Mouse (Mus musculus) heart, embryonic 14.5 days (tissue): ENCODE results near the gene Rasgef1b. TPM values are rescaled to one million over a fixed set of nuclear protein-coding genes. Genes with fewer than 3 reads are reported as not detected.

ENCODE experiments used
- ATAC-seq: fragments of 200-750 bp; cut with Nextera tagmentation; 2 replicates; pipeline ENCODE4 v1.8.0; 2017; ENCODE audit warnings: low read depth, moderate TSS enrichment; ENCODE audit not compliant: insufficient number of reproducible peaks, insufficient read depth, low FRiP score
- H3K27ac ChIP-seq, 2 experiments: fragments of 200-500 bp in 1 of 2; fragments of 300-500 bp in 1 of 2; sonication (generic) in 1 of 2; replicated peaks in 1 of 2; 2 replicates each; pipeline ENCODE4 v1.5.1; 2012 to 2014; ENCODE audit warnings: low read depth in 2 of 2, low read length in 2 of 2, control low read depth in 1 of 2, mild to moderate bottlenecking in 1 of 2, mixed read lengths in 1 of 2; ENCODE audit not compliant: control insufficient read depth in 1 of 2, insufficient read depth in 1 of 2
- H3K27me3 ChIP-seq: fragments of 300-500 bp; sonication (generic); 2 replicates; pipeline ENCODE4 v1.6.1; 2014; ENCODE audit warnings: mild to moderate bottlenecking, low read length, control low read depth; ENCODE audit not compliant: control insufficient read depth, insufficient read depth
- H3K36me3 ChIP-seq: fragments of 300-500 bp; sonication (generic); 2 replicates; pipeline ENCODE4 v1.6.1; 2014; ENCODE audit warnings: mild to moderate bottlenecking, control low read depth, low read length, mixed read lengths; ENCODE audit not compliant: control insufficient read depth, insufficient read depth
- H3K4me1 ChIP-seq, 2 experiments: fragments of 200-500 bp in 1 of 2; fragments of 300-500 bp in 1 of 2; sonication (generic) in 1 of 2; 2 replicates each; pipeline ENCODE4 v1.6.1; 2012 to 2014; ENCODE audit warnings: low read length in 2 of 2, control low read depth in 1 of 2, mixed read lengths in 1 of 2; ENCODE audit not compliant: control insufficient read depth in 2 of 2, insufficient read depth in 2 of 2
- H3K4me2 ChIP-seq: fragments of 300-500 bp; sonication (generic); 2 replicates; pipeline ENCODE4 v1.6.1; 2014; ENCODE audit warnings: mild to moderate bottlenecking, low read length
- H3K4me3 ChIP-seq, 2 experiments: fragments of 200-500 bp in 1 of 2; fragments of 300-500 bp in 1 of 2; sonication (generic) in 1 of 2; 2 replicates each; pipeline ENCODE4 v1.5.1; 2012 to 2014; ENCODE audit warnings: low read length in 2 of 2, mild to moderate bottlenecking in 2 of 2, control low read depth in 1 of 2, low read depth in 1 of 2, moderate library complexity in 1 of 2; ENCODE audit not compliant: control insufficient read depth in 1 of 2, insufficient read depth in 1 of 2
- H3K9ac ChIP-seq: fragments of 300-500 bp; sonication (generic); 2 replicates; pipeline ENCODE4 v1.6.1; 2014; ENCODE audit warnings: mild to moderate bottlenecking, low read length
- H3K9me3 ChIP-seq: fragments of 300-500 bp; sonication (generic); 2 replicates; pipeline ENCODE4 v1.6.1; 2016; ENCODE audit warnings: low read length, control low read depth; ENCODE audit not compliant: control insufficient read depth
- WGBS: fragments of 180-500 bp; shearing (Covaris S2); extraction: QIAGEN DNeasy Blood & Tissue Kit; methylation state at CpG from one replicate; pipeline ENCODE4 v1.1.7; 2014; 5-methylcytosine and 5-hydroxymethylcytosine counted together
- polyA plus RNA-seq: library from polyadenylated mRNA; unstranded; fragments of >200 nt; fragmentation: Nextera tagmentation; extraction: Ambion mirVana; gene quantifications from 2 replicates; pipeline ENCODE4 v1.2.1, GENCODE M21; 2014

The Rasgef1b gene
- polyA plus RNA-seq, 1 experiment from 2014 or later, result 45.9 TPM

- Histone ChIP-seq H3K27me3 (no peaks in the 10 kb centered on the region), H3K4me3 (no peak overlapping the region), H3K27ac (no peak overlapping the region), H3K4me1 (peaks cover 16 to 19% of the 10 kb centered on the region in 2 experiments), H3K36me3 (no peaks in the 10 kb centered on the region), H3K9ac (no peak overlapping the region), H3K9me3 (no peaks in the 10 kb centered on the region), H3K4me2 (no peak overlapping the region)
- no peak for ATAC-seq
- WGBS, result 69% methylated on average over 14 of the region's 14 CpGs
Observed at GRCm38 (mm10) chr5:99386246-99386845, 342.5 kb downstream of the Rasgef1b start.

DNA sequence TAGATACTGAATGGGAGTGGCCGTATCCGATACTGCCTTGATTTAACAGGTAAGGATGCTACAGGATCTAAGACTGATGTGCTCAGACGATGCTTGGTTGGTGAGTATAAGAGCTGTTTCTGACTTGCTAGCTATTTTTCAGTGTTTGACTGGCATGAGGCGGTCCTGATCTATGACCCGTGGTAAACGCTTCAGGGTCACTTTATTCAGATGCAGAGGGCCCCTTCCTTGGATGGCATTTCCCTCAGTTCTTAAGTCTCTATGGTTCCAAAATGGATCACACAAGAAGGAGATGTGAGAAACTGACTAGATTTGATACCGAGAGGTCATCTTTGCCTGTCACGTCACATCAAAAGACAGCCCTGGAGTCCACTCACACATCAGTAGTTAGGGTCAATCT, 343.1 kb downstream of the Rasgef1b start:
- Histone ChIP-seq H3K4me3 (no peak overlapping the region), H3K9me3 (no peaks in the 10 kb centered on the region), H3K4me2 (no peak overlapping the region), H3K27ac (no peak overlapping the region), H3K9ac (no peak overlapping the region), H3K27me3 (no peaks in the 10 kb centered on the region), H3K4me1 (peaks cover 15 to 21% of the 10 kb centered on the region in 2 experiments), H3K36me3 (no peaks in the 10 kb centered on the region)
- WGBS, result 87% methylated on average over 8 of the region's 8 CpGs
- ATAC-seq, result no peak

- H3K27ac ChIP-seq, result no peak overlapping the region
- H3K9ac ChIP-seq, result no peak overlapping the region
- 52% methylated on average over 1 of the region's 1 CpGs for WGBS
- no peaks in the 10 kb centered on the region for H3K9me3 ChIP-seq
- H3K4me3 ChIP-seq, result no peak overlapping the region
- H3K36me3 ChIP-seq, result no peaks in the 10 kb centered on the region
- no peak for ATAC-seq
- peaks cover 21 to 28% of the 10 kb centered on the region in 2 experiments for H3K4me1 ChIP-seq
- H3K4me2 ChIP-seq, result no peak overlapping the region
- H3K27me3 ChIP-seq, result no peaks in the 10 kb centered on the region
Observed at GRCm38 (mm10) chr5:99385090-99385489, 343.8 kb downstream of the Rasgef1b start.

DNA sequence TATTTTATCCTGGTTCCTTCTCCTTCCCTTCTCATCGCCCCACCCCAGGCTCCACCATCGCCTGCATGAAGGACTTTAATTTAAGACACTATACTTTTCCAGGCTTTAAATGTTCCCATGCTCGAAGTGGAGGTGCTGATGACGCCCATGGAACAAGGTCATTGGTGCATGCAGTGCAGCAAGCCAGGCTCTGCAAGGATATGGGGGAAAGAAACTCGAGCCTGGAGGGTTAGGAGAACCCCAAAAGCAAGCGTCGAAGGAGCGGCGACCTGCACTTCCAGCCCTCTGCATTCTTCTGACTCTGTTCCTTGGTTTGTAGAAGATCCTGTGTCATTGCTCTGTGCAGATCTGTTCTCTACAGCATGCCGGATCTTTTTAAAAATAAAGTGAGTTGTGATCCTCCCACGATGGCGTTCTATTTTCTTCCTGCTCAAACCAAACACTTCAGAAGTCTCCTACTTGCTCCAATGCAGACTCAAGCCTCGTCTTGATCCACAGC, 345.0 kb downstream of the Rasgef1b start:
- H3K9me3 ChIP-seq, result no peaks in the 10 kb centered on the region
- H3K9ac ChIP-seq, result no peak overlapping the region
- no peaks in the 10 kb centered on the region for H3K27me3 ChIP-seq
- WGBS, result 85% methylated on average over 13 of the region's 13 CpGs
- no peak overlapping the region for H3K27ac ChIP-seq
- no peak overlapping the region for H3K4me3 ChIP-seq
- no peak overlapping the region for H3K4me2 ChIP-seq
- no peaks in the 10 kb centered on the region for H3K36me3 ChIP-seq
- no peak for ATAC-seq
- H3K4me1 ChIP-seq, result peaks cover 25 to 32% of the 10 kb centered on the region in 2 experiments

- no peak overlapping the region for H3K27ac ChIP-seq
- no peaks in the 10 kb centered on the region for H3K9me3 ChIP-seq
- no peak overlapping the region for H3K4me2 ChIP-seq
- 84% methylated on average over 5 of the region's 5 CpGs for WGBS
- peaks cover 18 to 22% of the 10 kb centered on the region in 2 experiments for H3K4me1 ChIP-seq
- no peaks in the 10 kb centered on the region for H3K27me3 ChIP-seq
- H3K4me3 ChIP-seq, result no peak overlapping the region
- H3K9ac ChIP-seq, result no peak overlapping the region
- no peak for ATAC-seq
- no peaks in the 10 kb centered on the region for H3K36me3 ChIP-seq
Observed at GRCm38 (mm10) chr5:99382786-99383185, 346.1 kb downstream of the Rasgef1b start.

GRCm38 (mm10) chr5:99381639-99382038, 347.2 kb downstream of the Rasgef1b start:
- WGBS, result 79% methylated on average over 2 of the region's 2 CpGs
- Histone ChIP-seq H3K4me2 (no peak overlapping the region), H3K4me3 (no peak overlapping the region), H3K36me3 (no peaks in the 10 kb centered on the region), H3K27ac (no peak overlapping the region), H3K9ac (no peak overlapping the region), H3K4me1 (peaks cover 16 to 20% of the 10 kb centered on the region in 2 experiments), H3K27me3 (no peaks in the 10 kb centered on the region), H3K9me3 (no peaks in the 10 kb centered on the region)
- no peak for ATAC-seq

GRCm38 (mm10) chr5:99380882-99381281, 348.0 kb downstream of the Rasgef1b start:
- Histone ChIP-seq H3K27me3 (no peaks in the 10 kb centered on the region), H3K27ac (peak overlapping the region; percentile 8 to 34; a peak in 2 of 4 replicates), H3K9ac (no peak overlapping the region), H3K4me3 (no peak overlapping the region), H3K4me1 (peaks cover 16 to 20% of the 10 kb centered on the region in 2 experiments), H3K9me3 (no peaks in the 10 kb centered on the region), H3K36me3 (no peaks in the 10 kb centered on the region), H3K4me2 (no peak overlapping the region)
- no peak for ATAC-seq
- 79% methylated on average over 9 of the region's 9 CpGs for WGBS

DNA sequence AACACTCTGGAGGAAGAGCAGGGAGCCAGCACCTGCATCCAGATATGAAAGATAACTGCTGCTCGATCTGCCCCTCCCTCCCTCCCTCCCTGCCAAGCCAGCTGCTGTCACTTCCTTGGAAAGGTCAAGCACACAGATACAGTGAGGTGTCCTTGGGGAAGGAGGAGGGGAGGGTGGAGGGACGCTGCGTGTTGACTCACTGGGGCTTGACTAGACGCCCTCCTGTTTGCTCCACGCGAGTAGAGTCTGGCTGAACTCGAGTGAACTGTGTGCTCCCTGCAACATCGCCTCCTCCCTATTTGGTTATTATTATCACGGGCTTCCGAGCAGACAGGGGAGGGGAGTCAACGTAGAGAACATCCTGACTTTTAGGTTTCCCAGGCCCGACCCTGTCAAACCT, 348.7 kb downstream of the Rasgef1b start:
- Histone ChIP-seq H3K36me3 (no peaks in the 10 kb centered on the region), H3K9ac (no peak overlapping the region), H3K4me3 (no peak overlapping the region), H3K27me3 (no peaks in the 10 kb centered on the region), H3K4me2 (peak overlapping the region; percentile 46), H3K9me3 (no peaks in the 10 kb centered on the region), H3K27ac (no peak overlapping the region), H3K4me1 (peaks cover 16 to 20% of the 10 kb centered on the region in 2 experiments)
- ATAC-seq, result peak; percentile 40; the same call in 1 of the 2 replicates
- WGBS, result 3% methylated on average over 12 of the region's 12 CpGs
